Mouse (Mus musculus) G1E-ER4 (cell line): ENCODE measurements around the gene Nebl. TPM values are rescaled to one million over a fixed set of nuclear protein-coding genes. Genes with fewer than 3 reads are reported as not detected.

Experiments
- GATA1 ChIP-seq: IDR thresholded peaks from one replicate; pipeline ENCODE4 v1.8.0; 2012; ENCODE audit warnings: low read length, inconsistent platforms
- polyA plus RNA-seq: library from polyadenylated mRNA; stranded (reverse); fragments of >175 nt; gene quantifications from 2 replicates; pipeline ENCODE4 v1.2.3, GENCODE M21; 2012

The Nebl gene
- polyA plus RNA-seq, 1 experiment, result 0.24 TPM

- no peak for TF ChIP-seq GATA1
Measured at GRCm38 (mm10) chr2:17718281-17718680, 13.0 kb downstream of the Nebl start.

DNA sequence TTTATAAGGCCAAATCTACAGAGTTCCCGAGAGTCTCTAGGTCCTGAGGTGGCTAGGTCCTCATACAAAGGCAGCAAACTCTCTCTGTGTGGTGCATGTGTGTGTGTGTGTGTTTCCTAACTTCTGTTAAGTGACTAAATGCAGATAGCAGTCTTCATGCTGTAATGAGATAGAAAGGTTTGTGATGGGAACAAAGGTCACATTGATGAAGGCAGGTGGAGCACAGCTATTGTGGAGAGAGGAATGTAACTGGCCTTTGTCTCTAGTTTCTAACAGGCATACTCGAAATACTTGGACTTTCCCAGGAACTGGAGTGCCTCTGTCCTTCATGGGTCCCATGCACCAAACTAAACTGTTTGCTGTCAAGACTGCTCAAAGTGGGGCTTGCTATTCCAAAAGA is 14.1 kb downstream of the Nebl start:
- TF ChIP-seq GATA1, result no peak

GRCm38 (mm10) chr2:17715149-17715767 is 16.0 kb downstream of the Nebl start:
- no peak for TF ChIP-seq GATA1

DNA sequence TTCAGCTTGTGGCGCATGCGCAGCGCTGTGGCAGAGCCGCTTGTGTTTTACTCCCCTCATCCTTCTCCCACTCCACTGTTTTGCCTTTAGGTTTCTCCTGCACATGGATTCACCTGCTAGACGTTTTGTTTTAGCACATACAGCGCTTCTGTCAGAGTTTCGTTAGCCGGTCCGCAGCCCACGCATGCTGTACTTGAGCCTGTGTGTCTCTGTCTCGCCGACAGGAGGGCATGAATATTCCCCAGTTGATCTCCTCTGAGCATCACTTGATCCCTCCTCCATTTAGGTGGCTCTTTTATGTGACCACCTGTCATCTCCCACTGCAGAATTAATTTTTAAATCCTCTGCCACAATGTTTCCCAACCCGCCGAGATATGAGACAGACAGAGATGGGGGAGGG is 16.6 kb downstream of the Nebl start:
- TF ChIP-seq GATA1, result no peak

DNA sequence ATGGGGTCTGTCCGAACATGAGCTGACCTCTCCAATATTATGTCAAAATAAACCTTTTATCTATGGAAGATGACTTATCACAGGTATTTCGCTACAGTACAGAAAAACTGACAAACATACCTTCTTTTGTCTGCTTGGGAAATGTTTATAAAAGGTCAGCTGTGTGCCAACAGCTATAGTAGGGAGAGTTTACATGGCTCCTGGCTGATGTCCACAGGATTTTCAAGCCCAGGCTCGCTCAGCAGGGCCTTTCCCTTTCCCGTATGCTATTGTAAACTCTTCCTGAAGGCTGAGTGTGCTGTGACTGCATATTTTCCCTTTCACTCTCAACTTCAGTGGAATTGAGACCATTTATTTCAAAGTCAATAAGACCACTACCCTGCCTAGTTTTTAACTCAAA is 17.1 kb downstream of the Nebl start:
- no peak for TF ChIP-seq GATA1

DNA sequence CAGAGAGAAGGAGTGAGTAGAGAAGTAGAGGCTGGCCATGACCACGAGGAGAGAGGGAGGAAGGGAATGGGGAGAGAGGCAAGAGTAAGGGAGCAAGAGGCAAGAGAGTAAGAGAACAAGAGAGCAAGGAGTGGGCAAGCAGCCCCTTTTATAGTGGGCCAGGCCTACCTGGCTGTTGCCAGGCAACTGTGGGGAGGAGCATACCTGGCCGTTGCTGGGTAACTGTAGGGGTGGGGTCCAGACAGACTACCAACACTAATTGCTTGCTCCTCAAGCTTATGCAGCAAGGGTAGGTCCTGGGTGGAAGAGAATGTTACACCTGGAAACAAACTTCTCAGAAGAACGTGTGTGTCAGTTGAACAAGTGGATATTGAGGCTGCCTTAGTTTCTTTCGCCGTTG is 20.0 kb downstream of the Nebl start:
- TF ChIP-seq GATA1, result no peak

- TF ChIP-seq GATA1, result no peak
Measured at GRCm38 (mm10) chr2:17710083-17710482, 21.2 kb downstream of the Nebl start.

- TF ChIP-seq GATA1, result no peak
Measured at GRCm38 (mm10) chr2:17705964-17706363, 25.3 kb downstream of the Nebl start.

DNA sequence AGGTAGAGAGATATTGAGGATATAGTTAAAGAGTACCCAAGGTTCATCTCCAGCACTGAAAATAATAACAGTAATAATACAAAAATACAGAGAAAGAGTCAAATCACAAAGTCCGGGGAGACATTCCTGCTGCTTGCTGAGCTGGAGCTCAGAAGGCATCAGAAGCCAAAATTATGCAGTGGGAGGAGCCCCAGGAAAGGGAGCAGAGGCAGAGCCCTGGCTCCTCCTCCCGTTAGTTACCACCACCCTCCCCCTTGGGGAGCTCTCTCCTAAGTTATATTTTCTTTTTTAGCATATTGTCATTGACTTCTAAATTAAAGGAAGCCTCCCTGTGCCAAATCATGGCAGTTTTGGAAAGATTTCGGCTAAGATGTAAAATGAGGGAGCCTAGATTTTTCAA is 25.8 kb downstream of the Nebl start:
- TF ChIP-seq GATA1, result no peak

DNA sequence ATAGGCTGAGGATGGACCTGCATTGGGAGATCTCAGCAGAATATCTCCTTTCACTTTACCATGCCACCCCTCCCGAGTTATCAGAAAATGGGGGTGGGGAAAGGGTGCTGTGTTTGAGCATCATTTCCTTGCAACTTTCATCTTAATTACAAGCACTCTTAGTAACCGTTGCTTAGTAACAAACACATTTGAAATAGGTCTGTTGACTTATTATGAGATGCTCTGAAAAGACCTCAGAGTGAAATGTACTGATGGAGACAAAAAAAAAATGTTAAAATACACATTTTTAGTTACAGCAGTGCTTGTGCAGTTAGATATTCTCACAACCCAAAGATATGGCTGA is 28.1 kb downstream of the Nebl start:
- no peak for TF ChIP-seq GATA1

DNA sequence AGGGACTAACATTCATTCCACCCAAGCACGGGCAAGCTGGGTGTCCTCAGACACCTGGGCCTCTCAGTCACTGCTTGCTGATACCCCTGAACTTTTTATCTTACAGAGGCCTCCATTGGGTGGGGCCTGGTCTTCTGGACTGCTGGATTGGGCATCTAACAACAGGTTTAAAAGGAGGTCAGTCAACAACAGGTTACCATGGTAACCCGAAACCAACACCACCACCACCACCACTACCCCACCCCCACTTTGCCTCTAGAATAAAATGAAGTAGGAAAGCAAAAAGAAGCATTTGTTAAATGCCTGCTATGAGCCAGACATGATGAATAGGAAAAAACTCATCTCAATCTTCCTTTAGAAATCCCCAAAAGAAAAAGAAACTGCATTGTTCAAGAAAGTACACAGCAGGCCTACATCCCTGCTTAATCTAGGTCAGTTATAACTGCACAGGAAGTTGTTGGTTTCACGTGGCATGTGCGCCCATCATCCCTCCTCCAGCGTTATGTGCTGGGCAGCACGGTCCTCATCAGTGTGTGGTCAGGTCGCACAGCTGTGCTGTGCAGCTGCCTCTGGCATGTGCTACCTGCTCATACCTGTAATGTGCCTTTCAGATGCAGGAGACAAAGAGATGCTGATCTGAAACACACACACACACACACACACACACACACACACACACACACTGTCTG is 28.6 kb downstream of the Nebl start:
- TF ChIP-seq GATA1, result no peak

DNA sequence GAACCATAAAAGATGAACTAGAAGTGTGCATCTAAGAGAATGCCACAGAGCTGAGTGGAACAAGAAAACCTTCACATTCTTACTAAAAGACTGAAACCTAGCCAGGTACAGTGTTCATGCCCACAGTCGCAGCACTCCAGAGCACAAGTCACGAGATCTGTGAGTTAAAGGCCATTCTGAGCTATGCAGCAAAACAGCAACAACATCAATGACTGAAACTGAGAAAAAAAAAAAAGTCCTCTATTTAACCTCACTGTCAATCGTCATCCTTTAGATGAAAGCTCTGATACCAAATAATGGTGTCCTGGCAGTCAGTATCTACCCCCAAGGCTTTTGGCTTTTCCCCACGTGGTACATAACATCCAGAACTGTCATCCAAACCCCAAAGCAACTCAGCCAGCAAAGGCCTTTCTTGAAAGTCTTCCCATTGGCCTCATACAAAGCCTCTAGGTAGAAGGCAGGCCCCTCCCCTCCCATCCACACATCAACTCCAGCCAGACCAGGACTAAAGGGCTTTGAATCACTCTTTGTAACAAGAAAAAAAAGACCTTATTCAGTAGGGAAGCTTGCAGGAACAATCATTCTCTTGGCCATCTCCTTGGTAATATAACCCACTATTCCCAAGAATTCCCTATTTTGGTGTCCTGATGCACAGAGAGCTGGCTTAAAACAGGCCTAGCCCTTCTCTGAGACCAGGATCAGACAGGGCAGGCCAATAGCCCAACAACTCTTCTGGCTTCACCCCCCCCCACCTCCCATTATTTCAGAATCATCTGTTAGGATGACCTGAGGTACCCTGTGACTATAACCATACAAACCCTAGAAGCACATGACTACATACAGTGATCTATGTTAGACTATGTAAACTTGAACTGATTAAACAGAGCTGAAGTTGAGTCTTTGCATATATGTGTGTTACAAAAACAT is 32.8 kb downstream of the Nebl start:
- no peak for TF ChIP-seq GATA1

DNA sequence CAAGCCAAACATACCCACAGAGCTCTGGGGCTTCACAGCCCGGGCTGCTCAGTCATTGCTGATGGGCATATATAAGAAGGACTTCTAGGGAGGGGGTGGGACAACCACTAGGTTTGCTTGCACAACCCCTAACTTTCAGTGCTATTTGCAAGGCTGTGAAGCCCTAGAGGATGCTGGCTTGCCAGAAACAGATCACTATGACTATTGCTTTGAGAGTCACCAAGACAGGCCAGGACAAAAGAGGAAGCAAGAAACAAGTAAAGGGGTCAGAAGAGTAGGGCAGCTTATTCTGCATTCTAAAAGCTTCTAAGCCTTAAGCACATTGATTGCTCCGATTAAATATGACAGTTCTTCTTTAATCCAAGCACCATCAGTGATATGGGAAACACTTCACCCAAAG is 38.3 kb downstream of the Nebl start:
- TF ChIP-seq GATA1, result no peak

DNA sequence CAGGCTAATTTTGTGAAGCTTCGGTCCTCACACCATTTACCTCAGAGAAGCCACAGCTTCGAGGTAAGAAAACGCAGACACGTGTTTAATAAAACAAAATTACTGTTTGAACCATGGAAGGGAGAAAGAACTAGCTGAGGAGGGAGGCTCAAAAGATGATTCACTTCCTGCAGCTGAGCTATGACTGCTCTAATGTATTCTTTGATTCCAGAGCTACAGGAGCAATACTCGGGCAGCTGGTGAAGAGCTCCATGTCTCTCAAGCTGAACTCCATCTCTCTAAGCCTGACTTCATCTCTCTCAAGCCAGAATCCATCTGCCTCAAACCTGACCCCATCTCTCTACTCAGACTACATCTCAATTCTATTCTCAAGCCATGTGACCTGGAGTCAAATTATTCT is 41.0 kb downstream of the Nebl start:
- TF ChIP-seq GATA1, result no peak

- no peak for TF ChIP-seq GATA1
Measured at GRCm38 (mm10) chr2:17687141-17687540, 44.1 kb downstream of the Nebl start.

- TF ChIP-seq GATA1, result no peak
Measured at GRCm38 (mm10) chr2:17683326-17684040, 47.8 kb downstream of the Nebl start.

GRCm38 (mm10) chr2:17672156-17672555 is 59.1 kb downstream of the Nebl start:
- no peak for TF ChIP-seq GATA1
